Mouse (Mus musculus) hindbrain, embryonic 12.5 days (tissue): Measurements from ENCODE around the gene Cops7a. TPM values are rescaled to one million over a fixed set of nuclear protein-coding genes. Genes with fewer than 3 reads are reported as not detected.

Source experiments
- ATAC-seq: fragments of 200-750 bp; cut with Nextera tagmentation; 2 replicates; pipeline ENCODE4 v1.8.0; 2017; ENCODE audit warnings: moderate TSS enrichment; ENCODE audit not compliant: low FRiP score
- H3K27ac ChIP-seq: fragments of 300-500 bp; sonication (generic); 2 replicates; pipeline ENCODE4 v1.5.1; 2016; ENCODE audit warnings: mild to moderate bottlenecking
- H3K27me3 ChIP-seq: fragments of 300-500 bp; sonication (generic); 2 replicates; pipeline ENCODE4 v1.6.1; 2016; ENCODE audit warnings: mild to moderate bottlenecking
- H3K36me3 ChIP-seq: fragments of 300-500 bp; sonication (generic); 2 replicates; pipeline ENCODE4 v1.6.1; 2016; ENCODE audit warnings: mild to moderate bottlenecking
- H3K4me1 ChIP-seq: fragments of 300-500 bp; sonication (generic); 2 replicates; pipeline ENCODE4 v1.6.1; 2016
- H3K4me2 ChIP-seq: fragments of 300-500 bp; sonication (generic); replicated peaks from 2 replicates; pipeline ENCODE4 v1.6.1; 2016; ENCODE audit warnings: mild to moderate bottlenecking
- H3K4me3 ChIP-seq: fragments of 300-500 bp; sonication (generic); 2 replicates; pipeline ENCODE4 v1.5.1; 2016; ENCODE audit warnings: mild to moderate bottlenecking
- H3K9ac ChIP-seq: fragments of 300-500 bp; sonication (generic); 2 replicates; pipeline ENCODE4 v1.6.1; 2016; ENCODE audit warnings: mild to moderate bottlenecking, moderate library complexity
- H3K9me3 ChIP-seq: fragments of 300-500 bp; sonication (generic); replicated peaks from 2 replicates; pipeline ENCODE4 v1.6.1; 2016; ENCODE audit warnings: mild to moderate bottlenecking
- WGBS: fragments of 180-500 bp; shearing (Covaris S2); methylation state at CpG from one replicate; pipeline ENCODE4 v1.1.7; 2016; 5-methylcytosine and 5-hydroxymethylcytosine counted together
- polyA plus RNA-seq: library from polyadenylated mRNA; unstranded; fragments of >200 nt; fragmentation: Nextera tagmentation; extraction: Ambion mirVana; gene quantifications from 2 replicates; pipeline ENCODE4 v1.2.1, GENCODE M21; 2016

Gene Cops7a
- polyA plus RNA-seq, 1 experiment from 2014 or later = 99.5 TPM

GRCm38 (mm10) chr6:124930231-124930630 lies 35.1 kb downstream of the Cops7a start:
- WGBS = 30% methylated on average over 1 of the region's 1 CpGs
- ATAC-seq = no peak
- Histone ChIP-seq H3K4me2 (peak overlapping the region; percentile 95), H3K36me3 (peaks cover 24% of the 10 kb centered on the region), H3K27me3 (no peaks in the 10 kb centered on the region), H3K9me3 (no peaks in the 10 kb centered on the region), H3K4me3 (peak overlapping the region; percentile 95), H3K27ac (peak overlapping the region; percentile 97), H3K4me1 (peaks cover 19% of the 10 kb centered on the region), H3K9ac (peak overlapping the region; percentile 98)

GRCm38 (mm10) chr6:124925941-124926340 lies 39.4 kb downstream of the Cops7a start:
- H3K4me1 ChIP-seq = peaks cover 13% of the 10 kb centered on the region
- WGBS = 55% methylated on average over 5 of the region's 5 CpGs
- H3K36me3 ChIP-seq = no peaks in the 10 kb centered on the region
- H3K9me3 ChIP-seq = no peaks in the 10 kb centered on the region
- no peak overlapping the region for H3K27ac ChIP-seq
- no peak overlapping the region for H3K4me3 ChIP-seq
- H3K27me3 ChIP-seq = no peaks in the 10 kb centered on the region
- ATAC-seq = no peak
- H3K9ac ChIP-seq = no peak overlapping the region
- H3K4me2 ChIP-seq = no peak overlapping the region

- ATAC-seq = no peak
- 36% methylated on average over 12 of the region's 12 CpGs for WGBS
- no peak overlapping the region for H3K4me2 ChIP-seq
- no peaks in the 10 kb centered on the region for H3K9me3 ChIP-seq
- no peaks in the 10 kb centered on the region for H3K36me3 ChIP-seq
- no peak overlapping the region for H3K27ac ChIP-seq
- H3K27me3 ChIP-seq = no peaks in the 10 kb centered on the region
- H3K4me3 ChIP-seq = no peak overlapping the region
- no peak overlapping the region for H3K9ac ChIP-seq
- peaks cover 16% of the 10 kb centered on the region for H3K4me1 ChIP-seq
These were observed 40.1 kb downstream of the Cops7a start for GRCm38 (mm10) chr6:124925173-124925793.

GRCm38 (mm10) chr6:124921539-124921938 lies 43.8 kb downstream of the Cops7a start:
- peak overlapping the region; percentile 100 for H3K27ac ChIP-seq
- 65% methylated on average over 4 of the region's 4 CpGs for WGBS
- peaks cover 29% of the 10 kb centered on the region for H3K4me1 ChIP-seq
- no peak for ATAC-seq
- no peak overlapping the region for H3K4me3 ChIP-seq
- H3K9me3 ChIP-seq = no peaks in the 10 kb centered on the region
- H3K27me3 ChIP-seq = no peaks in the 10 kb centered on the region
- H3K4me2 ChIP-seq = no peak overlapping the region
- H3K36me3 ChIP-seq = no peaks in the 10 kb centered on the region
- no peak overlapping the region for H3K9ac ChIP-seq

- no peaks in the 10 kb centered on the region for H3K36me3 ChIP-seq
- no peaks in the 10 kb centered on the region for H3K27me3 ChIP-seq
- H3K9me3 ChIP-seq = no peaks in the 10 kb centered on the region
- no peak for ATAC-seq
- peak overlapping the region; percentile 100 for H3K4me2 ChIP-seq
- peaks cover 37% of the 10 kb centered on the region for H3K4me1 ChIP-seq
- peak overlapping the region; percentile 40; the same call in 1 of the 2 replicates for H3K9ac ChIP-seq
- H3K4me3 ChIP-seq = peak overlapping the region; percentile 11; the same call in 1 of the 2 replicates
- peak overlapping the region; percentile 100 for H3K27ac ChIP-seq
- 23% methylated on average over 9 of the region's 9 CpGs for WGBS
These were observed 44.8 kb downstream of the Cops7a start for GRCm38 (mm10) chr6:124920318-124921085.

- peaks cover 41% of the 10 kb centered on the region for H3K4me1 ChIP-seq
- H3K36me3 ChIP-seq = peaks cover 1% of the 10 kb centered on the region; the same call in 1 of the 2 replicates
- WGBS = under 1% methylated on average over 13 of the region's 13 CpGs
- H3K4me2 ChIP-seq = peak within 1 kb of the TSS; percentile 100
- H3K4me3 ChIP-seq = peak within 1 kb of the TSS; percentile 98; the same call in 1 of the 2 replicates
- ATAC-seq = peak; percentile 86
- H3K27me3 ChIP-seq = no peaks in the 10 kb centered on the region
- H3K9me3 ChIP-seq = no peaks in the 10 kb centered on the region
- H3K27ac ChIP-seq = peak within 1 kb of the TSS; percentile 100
- peak within 1 kb of the TSS; percentile 100 for H3K9ac ChIP-seq
These were observed 45.5 kb downstream of the Cops7a start, which contains the start of gene Ptms for GRCm38 (mm10) chr6:124919695-124920317. Ptms (minus strand) TSS chr6:124920103.

GRCm38 (mm10) chr6:124918890-124919627 lies 46.3 kb downstream of the Cops7a start:
- ATAC-seq = no peak
- peaks cover 9% of the 10 kb centered on the region for H3K36me3 ChIP-seq
- peak overlapping the region; percentile 100 for H3K4me2 ChIP-seq
- no peaks in the 10 kb centered on the region for H3K27me3 ChIP-seq
- H3K9me3 ChIP-seq = no peaks in the 10 kb centered on the region
- H3K4me3 ChIP-seq = peak overlapping the region; percentile 98
- peak overlapping the region; percentile 100 for H3K27ac ChIP-seq
- 19% methylated on average over 14 of the region's 14 CpGs for WGBS
- H3K4me1 ChIP-seq = peaks cover 49% of the 10 kb centered on the region
- peak overlapping the region; percentile 100 for H3K9ac ChIP-seq

GRCm38 (mm10) chr6:124918331-124918690 lies 47.0 kb downstream of the Cops7a start:
- WGBS = 12% methylated on average over 7 of the region's 7 CpGs
- ATAC-seq = no peak
- Histone ChIP-seq H3K36me3 (peaks cover 16% of the 10 kb centered on the region), H3K4me2 (peak overlapping the region; percentile 100), H3K4me1 (peaks cover 55% of the 10 kb centered on the region), H3K4me3 (peak overlapping the region; percentile 98), H3K9ac (peak overlapping the region; percentile 100), H3K9me3 (no peaks in the 10 kb centered on the region), H3K27me3 (no peaks in the 10 kb centered on the region), H3K27ac (peak overlapping the region; percentile 100)

- Histone ChIP-seq H3K27me3 (no peaks in the 10 kb centered on the region), H3K4me1 (peaks cover 55% of the 10 kb centered on the region), H3K27ac (peak overlapping the region; percentile 100), H3K4me2 (peak overlapping the region; percentile 100), H3K4me3 (peak overlapping the region; percentile 98), H3K9me3 (no peaks in the 10 kb centered on the region), H3K36me3 (peaks cover 21% of the 10 kb centered on the region), H3K9ac (peak overlapping the region; percentile 100)
- ATAC-seq = peak; percentile 75
- under 1% methylated on average over 65 of the region's 89 CpGs for WGBS
These were observed 47.6 kb downstream of the Cops7a start for GRCm38 (mm10) chr6:124917518-124918330.

- peak overlapping the region; percentile 98 for H3K4me3 ChIP-seq
- ATAC-seq = peak; percentile 46
- H3K4me2 ChIP-seq = peak overlapping the region; percentile 100
- H3K9me3 ChIP-seq = no peaks in the 10 kb centered on the region
- H3K27me3 ChIP-seq = no peaks in the 10 kb centered on the region
- peak overlapping the region; percentile 100 for H3K9ac ChIP-seq
- peak overlapping the region; percentile 100 for H3K27ac ChIP-seq
- 1% methylated on average over 57 of the region's 67 CpGs for WGBS
- peaks cover 21% of the 10 kb centered on the region for H3K36me3 ChIP-seq
- peaks cover 55% of the 10 kb centered on the region for H3K4me1 ChIP-seq
These were observed 48.4 kb downstream of the Cops7a start for GRCm38 (mm10) chr6:124916695-124917517.
